Mouse (Mus musculus): ENCODE data around the gene Cyp2a12. TPM values are rescaled to one million over a fixed set of nuclear protein-coding genes. Genes with fewer than 3 reads are reported as not detected.
"Not testable (repeated sequence)": the region's sequence is repeated elsewhere in the genome, so short reads cannot be mapped to it uniquely, and the experiment has no call there.

Gene Cyp2a12
- total RNA-seq (2014; rRNA removed): 815 and 1,006 TPM in 2 replicates
- polyA plus RNA-seq (2012; rRNA removed): 590 and 699 TPM in 2 replicates

DNA sequence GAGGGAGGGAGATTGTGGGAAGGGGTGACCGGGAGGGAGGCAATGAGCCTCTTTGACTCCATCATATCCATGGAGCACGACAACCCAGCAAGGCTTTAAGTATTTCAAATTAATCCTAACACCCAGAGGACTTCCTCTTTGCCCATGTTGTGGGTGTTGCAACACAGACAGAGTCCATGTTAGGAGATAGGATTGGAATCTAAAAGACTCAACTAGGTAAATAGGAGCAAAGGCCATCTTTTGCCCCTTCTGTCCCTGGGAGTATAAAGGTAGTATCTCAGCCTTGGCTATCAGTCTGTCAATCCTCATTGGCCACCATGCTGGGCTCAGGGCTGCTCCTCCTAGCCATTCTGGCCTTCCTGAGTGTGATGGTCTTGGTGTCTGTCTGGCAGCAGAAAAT, at the start of gene Cyp2a12:
Gene Cyp2a12 (plus strand): TSS at position 293 of the 400 bp plus-strand sequence.
- TF ChIP-seq CTCF (IDR thresholded peaks at IDR 0.05; ENCODE audit: low read depth, low read length) (no peak), POLR2A (IDR thresholded peaks at IDR 0.05; ENCODE audit: extremely low read depth, insufficient read depth, low read length) (peak; percentile 56; the same call in 1 of the 2 replicates)
- H3K36me3 ChIP-seq (ENCODE audit: control insufficient read depth, insufficient read depth, low read length): peaks cover 29% of the 10 kb centered on the region
- peak within 1 kb of the TSS; percentile 83 for H3K27ac ChIP-seq (replicated peaks; ENCODE audit: insufficient read depth, low read depth, low read length)
- H3K27me3 ChIP-seq (ENCODE audit: control insufficient read depth, insufficient read depth, low read length): no peaks in the 10 kb centered on the region
- H3K4me3 ChIP-seq (ENCODE audit: insufficient read depth, low read depth, low read length): peak within 1 kb of the TSS; percentile 55
- WGBS: 49% methylated on average over 2 of the region's 2 CpGs
- peaks cover 10% of the 10 kb centered on the region; the same call in 1 of the 2 replicates for H3K4me1 ChIP-seq (ENCODE audit: control insufficient read depth, insufficient read depth, low read length)
- H3K79me2 ChIP-seq (ENCODE audit: control insufficient read depth, insufficient read depth, low read length): no peaks in the 10 kb centered on the region
- peak; percentile 98 for DNase-seq (ENCODE audit: extremely low read depth, low read depth, low spot score)
- peak within 1 kb of the TSS; percentile 59 for H3K9ac ChIP-seq (ENCODE audit: low read depth, low read length)

GRCm38 (mm10) chr7:26981464-26981863, 47.4 kb upstream of the Cyp2a12 start:
- H3K36me3 ChIP-seq (ENCODE audit: control insufficient read depth, insufficient read depth, low read length); H3K27me3 ChIP-seq (ENCODE audit: control insufficient read depth, insufficient read depth, low read length); H3K4me1 ChIP-seq (ENCODE audit: control insufficient read depth, insufficient read depth, low read length); H3K79me2 ChIP-seq (ENCODE audit: control insufficient read depth, insufficient read depth, low read length); H3K4me3 ChIP-seq (ENCODE audit: insufficient read depth, low read depth, low read length): not testable (repeated sequence)
- peak; percentile 92 for DNase-seq (ENCODE audit: extremely low read depth, low read depth, low spot score)
- Histone ChIP-seq H3K9ac (ENCODE audit: low read depth, low read length) (peak overlapping the region; percentile 34; the same call in 1 of the 2 replicates), H3K27ac (replicated peaks; ENCODE audit: insufficient read depth, low read depth, low read length) (peak overlapping the region; percentile 93)
- 25% methylated on average over 2 of the region's 2 CpGs for WGBS

GRCm38 (mm10) chr7:26981937-26982336, 46.9 kb upstream of the Cyp2a12 start:
- WGBS: 20% methylated on average over 1 of the region's 1 CpGs
- not testable (repeated sequence) for H3K27me3 ChIP-seq (ENCODE audit: control insufficient read depth, insufficient read depth, low read length); H3K4me1 ChIP-seq (ENCODE audit: control insufficient read depth, insufficient read depth, low read length); H3K4me3 ChIP-seq (ENCODE audit: insufficient read depth, low read depth, low read length); H3K79me2 ChIP-seq (ENCODE audit: control insufficient read depth, insufficient read depth, low read length); H3K36me3 ChIP-seq (ENCODE audit: control insufficient read depth, insufficient read depth, low read length)
- DNase-seq (ENCODE audit: extremely low read depth, low read depth, low spot score): peak; percentile 94
- Histone ChIP-seq H3K27ac (replicated peaks; ENCODE audit: insufficient read depth, low read depth, low read length) (peak overlapping the region; percentile 93), H3K9ac (ENCODE audit: low read depth, low read length) (peak overlapping the region; percentile 34; the same call in 1 of the 2 replicates)

GRCm38 (mm10) chr7:26982551-26982950, 46.3 kb upstream of the Cyp2a12 start:
- no peak for TF ChIP-seq CTCF (IDR thresholded peaks at IDR 0.05; ENCODE audit: low read depth, low read length)
- no peak for TF ChIP-seq POLR2A (IDR thresholded peaks at IDR 0.05; ENCODE audit: extremely low read depth, insufficient read depth, low read length)
- H3K4me1 ChIP-seq (ENCODE audit: control insufficient read depth, insufficient read depth, low read length): peaks cover 6% of the 10 kb centered on the region
- no peak overlapping the region for H3K27ac ChIP-seq (replicated peaks; ENCODE audit: insufficient read depth, low read depth, low read length)
- no peak overlapping the region for H3K9ac ChIP-seq (ENCODE audit: low read depth, low read length)
- H3K27me3 ChIP-seq (ENCODE audit: control insufficient read depth, insufficient read depth, low read length): no peaks in the 10 kb centered on the region
- DNase-seq (ENCODE audit: extremely low read depth, low read depth, low spot score): no peak
- H3K36me3 ChIP-seq (ENCODE audit: control insufficient read depth, insufficient read depth, low read length): no peaks in the 10 kb centered on the region
- H3K79me2 ChIP-seq (ENCODE audit: control insufficient read depth, insufficient read depth, low read length): no peaks in the 10 kb centered on the region
- 72% methylated on average over 1 of the region's 1 CpGs for WGBS
- no peak overlapping the region for H3K4me3 ChIP-seq (ENCODE audit: insufficient read depth, low read depth, low read length)

- WGBS: 64% methylated on average over 1 of the region's 1 CpGs
Measured at GRCm38 (mm10) chr7:26983151-26983550, 45.7 kb upstream of the Cyp2a12 start.

GRCm38 (mm10) chr7:27026581-27026980, 2.3 kb upstream of the Cyp2a12 start:
- TF ChIP-seq CTCF (IDR thresholded peaks at IDR 0.05; ENCODE audit: low read depth, low read length): peak; percentile 33; the same call in 1 of the 2 replicates
- not testable (repeated sequence) for H3K27ac ChIP-seq (replicated peaks; ENCODE audit: insufficient read depth, low read depth, low read length); H3K9ac ChIP-seq (ENCODE audit: low read depth, low read length); H3K27me3 ChIP-seq (ENCODE audit: control insufficient read depth, insufficient read depth, low read length); H3K4me1 ChIP-seq (ENCODE audit: control insufficient read depth, insufficient read depth, low read length); H3K79me2 ChIP-seq (ENCODE audit: control insufficient read depth, insufficient read depth, low read length); H3K4me3 ChIP-seq (ENCODE audit: insufficient read depth, low read depth, low read length)
- DNase-seq (ENCODE audit: extremely low read depth, low read depth, low spot score): peak; percentile 86
- peaks cover 14% of the 10 kb centered on the region for H3K36me3 ChIP-seq (ENCODE audit: control insufficient read depth, insufficient read depth, low read length)

More at GRCm38 (mm10) chr7:26983151-26983550, 45.7 kb upstream of the Cyp2a12 start:
- not testable (repeated sequence) for H3K27me3 ChIP-seq (ENCODE audit: control insufficient read depth, insufficient read depth, low read length); DNase-seq (ENCODE audit: extremely low read depth, low read depth, low spot score); H3K36me3 ChIP-seq (ENCODE audit: control insufficient read depth, insufficient read depth, low read length); H3K27ac ChIP-seq (replicated peaks; ENCODE audit: insufficient read depth, low read depth, low read length); H3K4me3 ChIP-seq (ENCODE audit: insufficient read depth, low read depth, low read length); H3K9ac ChIP-seq (ENCODE audit: low read depth, low read length); H3K79me2 ChIP-seq (ENCODE audit: control insufficient read depth, insufficient read depth, low read length); H3K4me1 ChIP-seq (ENCODE audit: control insufficient read depth, insufficient read depth, low read length)

DNA sequence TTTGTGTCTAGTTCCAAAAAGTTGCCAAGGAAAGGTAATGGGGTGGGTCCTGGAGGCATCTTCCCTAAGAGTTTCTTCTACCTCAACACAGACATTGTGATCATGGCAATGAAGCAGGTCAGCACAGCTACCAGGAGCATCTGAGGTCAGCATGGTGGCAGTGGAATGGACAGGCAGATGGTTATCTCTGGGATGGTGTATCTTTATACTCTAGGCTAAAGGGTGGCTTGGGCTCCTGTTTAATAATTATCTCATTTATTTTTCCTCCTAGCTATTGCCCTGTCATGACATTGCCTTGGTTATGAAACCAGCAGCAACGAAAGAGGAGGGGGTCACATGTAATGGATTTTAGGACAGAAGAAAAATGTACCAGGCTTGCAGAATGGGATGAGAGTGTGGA, 20.0 kb downstream of the Cyp2a12 start:
- H3K4me3 ChIP-seq (ENCODE audit: insufficient read depth, low read depth, low read length); H3K27me3 ChIP-seq (ENCODE audit: control insufficient read depth, insufficient read depth, low read length); H3K9ac ChIP-seq (ENCODE audit: low read depth, low read length); H3K4me1 ChIP-seq (ENCODE audit: control insufficient read depth, insufficient read depth, low read length); H3K79me2 ChIP-seq (ENCODE audit: control insufficient read depth, insufficient read depth, low read length); H3K36me3 ChIP-seq (ENCODE audit: control insufficient read depth, insufficient read depth, low read length): not testable (repeated sequence)
- H3K27ac ChIP-seq (replicated peaks; ENCODE audit: insufficient read depth, low read depth, low read length): peak overlapping the region; percentile 46
- DNase-seq (ENCODE audit: extremely low read depth, low read depth, low spot score): peak; percentile 91
- WGBS: 15% methylated on average over 1 of the region's 1 CpGs

- not testable (repeated sequence) for H3K4me1 ChIP-seq (ENCODE audit: control insufficient read depth, insufficient read depth, low read length); H3K36me3 ChIP-seq (ENCODE audit: control insufficient read depth, insufficient read depth, low read length); H3K79me2 ChIP-seq (ENCODE audit: control insufficient read depth, insufficient read depth, low read length); H3K9ac ChIP-seq (ENCODE audit: low read depth, low read length); H3K4me3 ChIP-seq (ENCODE audit: insufficient read depth, low read depth, low read length); H3K27me3 ChIP-seq (ENCODE audit: control insufficient read depth, insufficient read depth, low read length)
- peak overlapping the region; percentile 25 for H3K27ac ChIP-seq (replicated peaks; ENCODE audit: insufficient read depth, low read depth, low read length)
- DNase-seq (ENCODE audit: extremely low read depth, low read depth, low spot score): peak; percentile 95
- WGBS: 33% methylated on average over 2 of the region's 2 CpGs
Measured at GRCm38 (mm10) chr7:27059333-27059732, 30.5 kb downstream of the Cyp2a12 start.

DNA sequence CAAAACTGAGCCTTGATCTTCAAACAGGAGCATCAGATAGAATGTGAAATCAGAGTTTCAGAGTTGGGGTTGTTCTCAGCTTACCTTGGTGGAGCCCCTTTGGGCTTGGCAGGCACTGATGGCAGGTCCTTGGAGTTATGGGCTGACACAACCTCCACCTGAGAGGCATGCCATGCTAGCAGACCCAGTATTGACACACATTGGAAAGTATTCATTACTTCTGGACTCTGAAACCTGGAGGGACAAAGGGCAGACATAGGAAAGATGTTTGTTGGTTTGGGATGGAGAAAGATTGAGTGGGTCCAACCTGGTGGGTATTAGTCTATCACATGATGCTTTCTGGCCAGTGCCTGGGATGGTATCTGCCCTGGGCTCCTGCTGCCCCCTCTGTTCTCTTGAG, 31.0 kb downstream of the Cyp2a12 start:
- not testable (repeated sequence) for H3K36me3 ChIP-seq (ENCODE audit: control insufficient read depth, insufficient read depth, low read length); H3K9ac ChIP-seq (ENCODE audit: low read depth, low read length); H3K4me3 ChIP-seq (ENCODE audit: insufficient read depth, low read depth, low read length); H3K79me2 ChIP-seq (ENCODE audit: control insufficient read depth, insufficient read depth, low read length); H3K4me1 ChIP-seq (ENCODE audit: control insufficient read depth, insufficient read depth, low read length); H3K27me3 ChIP-seq (ENCODE audit: control insufficient read depth, insufficient read depth, low read length)
- peak; percentile 60 for DNase-seq (ENCODE audit: extremely low read depth, low read depth, low spot score)
- peak overlapping the region; percentile 25 for H3K27ac ChIP-seq (replicated peaks; ENCODE audit: insufficient read depth, low read depth, low read length)

All from liver, adult 2 months (tissue).